Mouse (Mus musculus): Measurements from ENCODE around the gene Mblac2. TPM values are rescaled to one million over a fixed set of nuclear protein-coding genes. Genes with fewer than 3 reads are reported as not detected.
"Not testable (repeated sequence)": the region's sequence is repeated elsewhere in the genome, so short reads cannot be mapped to it uniquely, and the experiment has no call there.

Gene Mblac2
- total and polyA plus RNA-seq, 3 experiments = 0.13 to 0.71 (median 0.42) TPM

- peak overlapping the region; percentile 24 for H3K9ac ChIP-seq (ENCODE audit: insufficient read depth, low read depth)
- in situ Hi-C loops (cut with MboI; ENCODE audit: low pct_ligation_motif_present, low pct_unique_long_range_greater_than_20kb, low sequenced_read_pairs) (no loop called here), dilution Hi-C loops (cut with MboI; ENCODE audit: extremely low pct_ligation_motif_present, extremely low pct_unique_long_range_greater_than_20kb, low sequenced_read_pairs) (no loop called here)
- TF ChIP-seq MXI1 (IDR thresholded peaks at IDR 0.05; ENCODE audit: low read depth, low read length) (peak; percentile 40; the same call in 1 of the 2 replicates), MYC (IDR thresholded peaks at IDR 0.05; ENCODE audit: low read depth, low read length) (no peak), ELF1 (IDR thresholded peaks at IDR 0.05; ENCODE audit: low read depth, low read length) (no peak), ETS1 (conservative IDR thresholded peaks at IDR 0.05; ENCODE audit: low read depth, low read length) (no peak), E2F4 (IDR thresholded peaks at IDR 0.05; ENCODE audit: insufficient replicate concordance, low read depth, low read length) (no peak)
- H3K4me2 ChIP-seq (ENCODE audit: insufficient read depth, low read depth, poor library complexity, severe bottlenecking) = peak overlapping the region; percentile 77
- H3K79me2 ChIP-seq (replicated peaks; ENCODE audit: control insufficient read depth, extremely low read depth, insufficient read depth, poor library complexity, severe bottlenecking) = peaks cover 13% of the 10 kb centered on the region
- DNase-seq (ENCODE audit: extremely low read depth) = no peak
- peaks cover 0 to 7% of the 10 kb centered on the region in 2 experiments for H3K36me3 ChIP-seq (replicated peaks in 1 of 2; ENCODE audit: control insufficient read depth in 1 of 2, insufficient read depth in 1 of 2, low read length in 1 of 2)
- no peaks in the 10 kb centered on the region for H3K9me3 ChIP-seq (replicated peaks; ENCODE audit: low read length)
- H3K4me3 ChIP-seq (replicated peaks in 1 of 3; ENCODE audit: low read depth in 2 of 3, low read length in 2 of 3, poor library complexity in 1 of 3) = peak overlapping the region; percentile 67 to 88 (median 80)
- H3K27ac ChIP-seq (ENCODE audit: insufficient read depth, low read depth) = peak overlapping the region; percentile 50
- H3K27me3 ChIP-seq (replicated peaks) = no peaks in the 10 kb centered on the region
- peaks cover 3 to 27% of the 10 kb centered on the region in 2 experiments; a peak in 3 of 4 replicates for H3K4me1 ChIP-seq (ENCODE audit: control insufficient read depth in 1 of 2, insufficient read depth in 2 of 2)
Measured at GRCm38 (mm10) chr13:81711546-81712371, 618 bp downstream of the Mblac2 start.

DNA sequence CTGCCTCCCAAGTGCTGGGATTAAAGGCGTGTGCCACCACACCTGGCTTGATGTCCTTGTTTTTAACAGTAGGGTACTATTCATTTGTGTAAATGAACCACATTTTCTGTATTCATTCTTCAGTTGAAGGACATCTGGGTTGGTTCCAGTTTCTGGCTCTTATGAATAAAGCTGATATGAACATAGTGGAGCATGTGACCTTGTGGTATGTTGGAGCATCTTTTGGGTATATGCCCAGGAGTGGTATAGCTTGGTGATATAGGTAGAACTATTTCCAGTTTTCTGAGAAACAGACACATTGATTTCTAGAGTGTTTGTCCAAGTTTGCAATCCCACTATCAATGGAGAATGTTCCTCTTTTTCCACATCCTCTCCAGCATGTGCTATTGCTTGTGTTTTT lies 2.8 kb downstream of the Mblac2 start:
- Histone ChIP-seq H3K4me3 (replicated peaks in 1 of 3; ENCODE audit: low read depth in 2 of 3, low read length in 2 of 3, poor library complexity in 1 of 3) (no peak overlapping the region), H3K27me3 (replicated peaks) (no peaks in the 10 kb centered on the region), H3K36me3 (replicated peaks in 1 of 2; ENCODE audit: control insufficient read depth in 1 of 2, insufficient read depth in 1 of 2, low read length in 1 of 2) (peaks cover 0 to under 1% of the 10 kb centered on the region in 2 experiments), H3K9me3 (replicated peaks; ENCODE audit: low read length) (no peaks in the 10 kb centered on the region), H3K79me2 (replicated peaks; ENCODE audit: control insufficient read depth, extremely low read depth, insufficient read depth, poor library complexity, severe bottlenecking) (peaks cover 8% of the 10 kb centered on the region), H3K27ac (ENCODE audit: insufficient read depth, low read depth) (no peak overlapping the region), H3K9ac (ENCODE audit: insufficient read depth, low read depth) (no peak overlapping the region), H3K4me2 (ENCODE audit: insufficient read depth, low read depth, poor library complexity, severe bottlenecking) (no peak overlapping the region), H3K4me1 (ENCODE audit: control insufficient read depth in 1 of 2, insufficient read depth in 2 of 2) (peaks cover 3 to 22% of the 10 kb centered on the region in 2 experiments; a peak in 3 of 4 replicates)
- DNase-seq (ENCODE audit: extremely low read depth) = no peak
- in situ Hi-C loops (cut with MboI; ENCODE audit: low pct_ligation_motif_present, low pct_unique_long_range_greater_than_20kb, low sequenced_read_pairs) (no loop called here), dilution Hi-C loops (cut with MboI; ENCODE audit: extremely low pct_ligation_motif_present, extremely low pct_unique_long_range_greater_than_20kb, low sequenced_read_pairs) (no loop called here)
- TF ChIP-seq NRF1 (IDR thresholded peaks at IDR 0.05; ENCODE audit: low read depth, low read length) (no peak), JUN (IDR thresholded peaks at IDR 0.05; ENCODE audit: insufficient read depth, low read depth, low read length) (no peak), MYC (IDR thresholded peaks at IDR 0.05; ENCODE audit: low read depth, low read length) (no peak), USF2 (conservative IDR thresholded peaks at IDR 0.05; ENCODE audit: low read depth, low read length) (no peak), POLR2AphosphoS2 (IDR thresholded peaks at IDR 0.05; ENCODE audit: low read depth, low read length) (no peak), MAX (IDR thresholded peaks at IDR 0.05; ENCODE audit: low read length) (no peak), SIN3A (IDR thresholded peaks at IDR 0.05; ENCODE audit: low read length) (no peak), SMC3 (IDR thresholded peaks at IDR 0.05; ENCODE audit: low read depth, low read length) (no peak), CTCF (conservative IDR thresholded peaks at IDR 0.05 in 1 of 2, IDR thresholded peaks at IDR 0.05 in 1 of 2; ENCODE audit: low read depth in 2 of 2, low read length in 2 of 2) (no peak), IRF4 (IDR thresholded peaks at IDR 0.05; ENCODE audit: low read depth, low read length) (no peak), JUND (conservative IDR thresholded peaks at IDR 0.05; ENCODE audit: low read depth, low read length) (no peak), MAZ (IDR thresholded peaks at IDR 0.05; ENCODE audit: low read depth, low read length) (no peak)

- H3K79me2 ChIP-seq (replicated peaks; ENCODE audit: control insufficient read depth, extremely low read depth, insufficient read depth, poor library complexity, severe bottlenecking); H3K4me2 ChIP-seq (ENCODE audit: insufficient read depth, low read depth, poor library complexity, severe bottlenecking); dilution Hi-C loops (cut with MboI; ENCODE audit: extremely low pct_ligation_motif_present, extremely low pct_unique_long_range_greater_than_20kb, low sequenced_read_pairs); H3K9ac ChIP-seq (ENCODE audit: insufficient read depth, low read depth); H3K36me3 ChIP-seq (replicated peaks in 1 of 2; ENCODE audit: control insufficient read depth in 1 of 2, insufficient read depth in 1 of 2, low read length in 1 of 2); H3K27me3 ChIP-seq (replicated peaks); H3K4me3 ChIP-seq (replicated peaks in 1 of 3; ENCODE audit: low read depth in 2 of 3, low read length in 2 of 3, poor library complexity in 1 of 3); H3K9me3 ChIP-seq (replicated peaks; ENCODE audit: low read length); in situ Hi-C loops (cut with MboI; ENCODE audit: low pct_ligation_motif_present, low pct_unique_long_range_greater_than_20kb, low sequenced_read_pairs); H3K4me1 ChIP-seq (ENCODE audit: control insufficient read depth in 1 of 2, insufficient read depth in 2 of 2); DNase-seq (ENCODE audit: extremely low read depth); H3K27ac ChIP-seq (ENCODE audit: insufficient read depth, low read depth): not testable (repeated sequence)
Measured at GRCm38 (mm10) chr13:81728141-81728540, 17.0 kb downstream of the Mblac2 start.
